Mouse (Mus musculus) liver, embryonic 13.5 days (tissue): ENCODE data around the gene Tmod4. TPM values are rescaled to one million over a fixed set of nuclear protein-coding genes. Genes with fewer than 3 reads are reported as not detected.
"Not testable (repeated sequence)": the region's sequence is repeated elsewhere in the genome, so short reads cannot be mapped to it uniquely, and the experiment has no call there.

Source experiments
- ATAC-seq: fragments of 200-750 bp; cut with Nextera tagmentation; 2 replicates; pipeline ENCODE4 v1.8.0; 2017; ENCODE audit warnings: low read depth, mild to moderate bottlenecking, moderate number of reproducible peaks, moderate library complexity
- DNase-seq: peaks from one replicate; pipeline ENCODE4 v3.0.0; 2022
- H3K27ac ChIP-seq: fragments of 300-500 bp; sonication (generic); 2 replicates; pipeline ENCODE4 v1.5.1; 2015; ENCODE audit warnings: moderate library complexity, mild to moderate bottlenecking, inconsistent platforms
- H3K27me3 ChIP-seq: fragments of 300-500 bp; sonication (generic); 2 replicates; pipeline ENCODE4 v1.6.1; 2015; ENCODE audit warnings: mild to moderate bottlenecking, inconsistent platforms
- H3K36me3 ChIP-seq: fragments of 300-500 bp; sonication (generic); 2 replicates; pipeline ENCODE4 v1.6.1; 2015; ENCODE audit warnings: mild to moderate bottlenecking, inconsistent platforms
- H3K4me1 ChIP-seq: fragments of 300-500 bp; sonication (generic); replicated peaks from 2 replicates; pipeline ENCODE4 v1.6.1; 2015; ENCODE audit warnings: inconsistent platforms
- H3K4me2 ChIP-seq: fragments of 300-500 bp; sonication (generic); 2 replicates; pipeline ENCODE4 v1.6.1; 2015; ENCODE audit warnings: inconsistent platforms, mild to moderate bottlenecking, moderate library complexity
- H3K4me3 ChIP-seq: fragments of 300-500 bp; sonication (generic); replicated peaks from 2 replicates; pipeline ENCODE4 v1.5.1; 2015; ENCODE audit warnings: mild to moderate bottlenecking, inconsistent platforms
- H3K9ac ChIP-seq: fragments of 300-500 bp; sonication (generic); 2 replicates; pipeline ENCODE4 v1.6.1; 2015; ENCODE audit warnings: mild to moderate bottlenecking, inconsistent platforms
- H3K9me3 ChIP-seq: fragments of 300-500 bp; sonication (generic); replicated peaks from 2 replicates; pipeline ENCODE4 v1.6.1; 2016; ENCODE audit warnings: inconsistent platforms
- WGBS: fragments of 180-500 bp; shearing (Covaris S2); methylation state at CpG from one replicate; pipeline ENCODE4 v1.1.7; 2015; ENCODE audit not compliant: insufficient replicate concordance; 5-methylcytosine and 5-hydroxymethylcytosine counted together
- polyA plus RNA-seq: library from polyadenylated mRNA; unstranded; fragments of >200 nt; fragmentation: Nextera tagmentation; extraction: Ambion mirVana; gene quantifications from 2 replicates; pipeline ENCODE4 v1.2.1, GENCODE M21; 2015

The Tmod4 gene
- polyA plus RNA-seq, 1 experiment from 2014 or later = 0.17 TPM

GRCm38 (mm10) chr3:95117751-95118150, 6.5 kb upstream of the Tmod4 start:
- ATAC-seq (no peak), DNase-seq (no peak)
- Histone ChIP-seq H3K36me3 (peaks cover 69% of the 10 kb centered on the region), H3K4me3 (no peak overlapping the region), H3K4me1 (peaks cover 8% of the 10 kb centered on the region; the same call in 1 of the 2 replicates), H3K27me3 (no peaks in the 10 kb centered on the region), H3K4me2 (no peak overlapping the region), H3K9ac (no peak overlapping the region), H3K27ac (no peak overlapping the region), H3K9me3 (no peaks in the 10 kb centered on the region)
- 85% methylated on average over 2 of the region's 2 CpGs for WGBS

GRCm38 (mm10) chr3:95121580-95121979, 2.7 kb upstream of the Tmod4 start:
- WGBS = 51% methylated on average over 6 of the region's 6 CpGs
- Histone ChIP-seq H3K9me3 (no peaks in the 10 kb centered on the region), H3K4me3 (no peak overlapping the region), H3K27me3 (no peaks in the 10 kb centered on the region), H3K36me3 (peaks cover 54% of the 10 kb centered on the region), H3K9ac (no peak overlapping the region), H3K27ac (peak overlapping the region; percentile 56; the same call in 1 of the 2 replicates), H3K4me2 (no peak overlapping the region), H3K4me1 (0 out of 2 replicates have a peak, but pooled peaks cover 5% of the 10 kb centered on the region)
- ATAC-seq (no peak), DNase-seq (no peak)

- H3K36me3 ChIP-seq = peaks cover 42% of the 10 kb centered on the region
- H3K4me3 ChIP-seq = no peak overlapping the region
- DNase-seq (no peak), ATAC-seq (no peak)
- H3K9ac ChIP-seq = no peak overlapping the region
- no peak overlapping the region for H3K4me2 ChIP-seq
- WGBS = 54% methylated on average over 5 of the region's 5 CpGs
- H3K27me3 ChIP-seq = no peaks in the 10 kb centered on the region
- 0 out of 2 replicates have a peak, but pooled peaks cover 5% of the 10 kb centered on the region for H3K4me1 ChIP-seq
- no peaks in the 10 kb centered on the region for H3K9me3 ChIP-seq
- no peak overlapping the region for H3K27ac ChIP-seq
These were observed 696 bp downstream of the Tmod4 start for GRCm38 (mm10) chr3:95124972-95125371.

DNA sequence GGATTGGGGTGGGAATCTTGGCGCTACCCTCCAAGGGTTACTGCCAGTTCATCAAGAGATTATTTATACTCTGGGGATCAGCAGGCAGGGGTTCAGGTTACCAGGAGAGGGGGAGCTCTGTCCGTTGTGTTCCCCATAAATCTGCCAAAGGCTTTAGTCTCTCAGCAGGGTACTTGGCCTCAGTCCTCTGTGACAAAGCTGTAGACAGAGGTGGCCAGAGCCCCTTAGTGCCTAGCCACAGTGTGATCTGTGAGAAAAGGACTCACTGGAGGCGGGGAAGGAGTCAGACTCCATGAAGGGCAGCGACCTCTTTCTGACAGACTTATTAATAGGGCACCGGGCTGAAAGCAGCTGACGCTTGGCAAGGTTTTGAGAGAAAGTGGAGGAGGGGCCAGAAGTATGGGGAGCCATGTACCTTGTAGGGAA, 5.0 kb downstream of the Tmod4 start:
- no peak overlapping the region for H3K9ac ChIP-seq
- DNase-seq = no peak
- 74% methylated on average over 6 of the region's 6 CpGs for WGBS
- H3K4me1 ChIP-seq = peaks cover 13% of the 10 kb centered on the region
- peaks cover 19% of the 10 kb centered on the region for H3K36me3 ChIP-seq
- no peak overlapping the region for H3K4me2 ChIP-seq
- no peaks in the 10 kb centered on the region for H3K9me3 ChIP-seq
- H3K4me3 ChIP-seq = no peak overlapping the region
- no peak for ATAC-seq
- no peaks in the 10 kb centered on the region for H3K27me3 ChIP-seq
- H3K27ac ChIP-seq = no peak overlapping the region

- H3K36me3 ChIP-seq = peaks cover 19% of the 10 kb centered on the region
- H3K4me3 ChIP-seq = no peak overlapping the region
- no peaks in the 10 kb centered on the region for H3K27me3 ChIP-seq
- no peak overlapping the region for H3K9ac ChIP-seq
- H3K4me2 ChIP-seq = no peak overlapping the region
- no peak for DNase-seq
- ATAC-seq = no peak
- WGBS = 85% methylated on average over 5 of the region's 5 CpGs
- peaks cover 12% of the 10 kb centered on the region for H3K4me1 ChIP-seq
- H3K27ac ChIP-seq = no peak overlapping the region
- no peaks in the 10 kb centered on the region for H3K9me3 ChIP-seq
These were observed 5.8 kb downstream of the Tmod4 start for GRCm38 (mm10) chr3:95130081-95130480.

DNA sequence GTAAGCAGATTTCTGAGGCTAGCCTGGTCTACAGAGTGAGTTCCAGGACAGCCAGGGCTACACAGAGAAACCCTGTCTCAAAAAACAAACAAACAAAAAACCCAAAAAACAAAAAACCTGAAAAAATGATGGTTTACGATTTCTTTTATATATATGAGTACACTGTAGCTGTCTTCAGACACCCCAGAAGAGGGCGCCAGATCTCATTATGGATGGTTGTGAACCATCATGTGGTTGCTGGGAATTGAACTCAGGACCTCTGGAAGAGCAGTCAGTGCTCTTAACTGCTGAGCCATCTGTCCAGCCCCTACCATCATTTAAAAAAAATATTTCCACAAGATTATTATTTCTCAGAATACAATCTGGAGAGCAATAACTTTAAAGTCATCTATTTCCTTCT, 8.1 kb downstream of the Tmod4 start:
- not testable (repeated sequence) for H3K9ac ChIP-seq, H3K4me2 ChIP-seq, H3K27ac ChIP-seq, H3K27me3 ChIP-seq, DNase-seq, H3K9me3 ChIP-seq, ATAC-seq
- H3K4me3 ChIP-seq = peak overlapping the region; percentile 81
- WGBS = 81% methylated on average over 2 of the region's 2 CpGs
- H3K36me3 ChIP-seq = peaks cover 19% of the 10 kb centered on the region
- H3K4me1 ChIP-seq = peaks cover 30% of the 10 kb centered on the region

GRCm38 (mm10) chr3:95133176-95133575, 8.9 kb downstream of the Tmod4 start:
- Histone ChIP-seq H3K4me3 (peak overlapping the region; percentile 81), H3K27ac (peak overlapping the region; percentile 83), H3K36me3 (peaks cover 23% of the 10 kb centered on the region), H3K9ac (peak overlapping the region; percentile 85), H3K4me2 (peak overlapping the region; percentile 89), H3K9me3 (no peaks in the 10 kb centered on the region), H3K27me3 (no peaks in the 10 kb centered on the region), H3K4me1 (peaks cover 30% of the 10 kb centered on the region)
- no peak for DNase-seq
- 46% methylated on average over 11 of the region's 11 CpGs for WGBS
- ATAC-seq = peak; percentile 2; the same call in 1 of the 2 replicates

DNA sequence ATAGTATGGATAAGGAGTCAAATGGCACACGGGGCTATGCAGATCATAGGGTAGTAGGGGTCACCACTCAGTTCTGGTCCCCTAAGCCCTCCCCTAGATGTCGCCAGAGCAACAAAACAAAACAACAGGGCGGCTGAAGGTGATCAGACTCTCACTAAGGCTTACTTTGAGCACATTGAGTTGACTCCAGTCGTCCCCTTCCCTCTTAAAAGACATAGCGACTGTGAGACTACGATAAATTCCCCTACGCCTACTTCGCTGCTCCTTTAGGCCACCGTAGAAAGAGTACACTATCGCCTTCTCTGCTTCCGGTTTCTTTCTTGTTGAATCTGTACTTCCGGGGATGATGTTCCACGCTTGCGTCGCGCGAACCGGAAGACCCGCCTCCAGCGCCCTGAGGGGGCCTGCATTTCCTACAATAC, 9.4 kb downstream of the Tmod4 start, which contains the start of the genes Scnm1 and Lysmd1:
TSS of gene Scnm1 (minus strand) at position 332 of the 422 bp plus-strand sequence.
TSS of gene Lysmd1 (plus strand) at position 409 of the 422 bp plus-strand sequence.
- WGBS = under 1% methylated on average over 20 of the region's 20 CpGs
- H3K36me3 ChIP-seq = peaks cover 24% of the 10 kb centered on the region
- peak within 1 kb of the TSS; percentile 81 for H3K4me3 ChIP-seq
- peaks cover 30% of the 10 kb centered on the region for H3K4me1 ChIP-seq
- peak within 1 kb of the TSS; percentile 89 for H3K4me2 ChIP-seq
- DNase-seq = peak; percentile 90
- H3K27ac ChIP-seq = peak within 1 kb of the TSS; percentile 83
- peak within 1 kb of the TSS; percentile 85 for H3K9ac ChIP-seq
- no peaks in the 10 kb centered on the region for H3K27me3 ChIP-seq
- no peaks in the 10 kb centered on the region for H3K9me3 ChIP-seq
- ATAC-seq = peak; percentile 92

DNA sequence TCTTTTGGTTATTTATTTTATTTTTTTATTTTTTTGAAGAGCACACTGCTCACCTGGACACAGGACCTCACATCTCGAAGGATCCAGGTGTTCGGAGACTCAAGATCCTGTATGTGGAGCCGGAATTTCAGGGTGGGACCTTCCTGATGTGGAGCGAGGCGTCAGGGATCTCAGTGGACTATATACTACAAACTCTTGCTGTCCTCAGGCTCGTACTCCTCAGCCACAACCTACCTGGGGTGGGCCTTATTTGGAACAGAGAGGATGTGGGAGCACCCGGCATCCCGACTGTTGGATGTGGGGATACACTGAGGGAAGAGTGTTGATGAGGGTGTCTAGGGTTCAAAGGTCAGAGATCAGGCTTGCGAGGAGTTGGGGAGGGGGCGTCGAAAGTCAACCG, 9.9 kb downstream of the Tmod4 start:
- H3K27ac ChIP-seq, H3K9ac ChIP-seq, H3K27me3 ChIP-seq, DNase-seq, H3K4me2 ChIP-seq, H3K9me3 ChIP-seq: not testable (repeated sequence)
- WGBS = no CpG with 5 or more reads among the region's 12 CpGs
- peak; percentile 62 for ATAC-seq
- Histone ChIP-seq H3K4me1 (peaks cover 30% of the 10 kb centered on the region), H3K36me3 (peaks cover 20% of the 10 kb centered on the region), H3K4me3 (peak overlapping the region; percentile 81; the same call in 1 of the 2 replicates)

DNA sequence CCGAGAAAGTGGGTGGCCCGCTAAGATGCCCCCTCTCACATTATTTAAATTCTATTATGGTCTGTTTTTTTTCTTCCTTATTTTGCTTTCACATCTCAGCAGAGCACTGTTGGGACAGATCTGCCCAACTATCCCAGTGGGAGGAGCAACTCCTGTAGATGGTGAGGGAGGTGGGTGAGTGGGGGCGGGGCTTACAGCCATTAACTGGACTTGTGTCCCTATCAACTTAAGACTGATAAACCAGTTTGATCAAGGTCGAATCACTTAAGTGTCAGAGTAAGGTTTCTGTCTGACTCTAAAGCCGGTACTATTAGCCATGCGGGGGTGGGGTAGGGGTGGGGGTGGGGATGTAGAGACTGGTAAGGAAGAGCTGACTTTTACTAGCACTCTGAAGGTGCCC, 10.7 kb downstream of the Tmod4 start:
- no peaks in the 10 kb centered on the region for H3K9me3 ChIP-seq
- peak overlapping the region; percentile 67 for H3K9ac ChIP-seq
- H3K27me3 ChIP-seq = no peaks in the 10 kb centered on the region
- ATAC-seq = peak; percentile 37
- peak; percentile 58 for DNase-seq
- H3K4me2 ChIP-seq = peak overlapping the region; percentile 78
- H3K4me3 ChIP-seq = peak overlapping the region; percentile 61
- peak overlapping the region; percentile 61 for H3K27ac ChIP-seq
- peaks cover 16% of the 10 kb centered on the region for H3K36me3 ChIP-seq
- WGBS = 5% methylated on average over 6 of the region's 6 CpGs
- H3K4me1 ChIP-seq = peaks cover 36% of the 10 kb centered on the region

DNA sequence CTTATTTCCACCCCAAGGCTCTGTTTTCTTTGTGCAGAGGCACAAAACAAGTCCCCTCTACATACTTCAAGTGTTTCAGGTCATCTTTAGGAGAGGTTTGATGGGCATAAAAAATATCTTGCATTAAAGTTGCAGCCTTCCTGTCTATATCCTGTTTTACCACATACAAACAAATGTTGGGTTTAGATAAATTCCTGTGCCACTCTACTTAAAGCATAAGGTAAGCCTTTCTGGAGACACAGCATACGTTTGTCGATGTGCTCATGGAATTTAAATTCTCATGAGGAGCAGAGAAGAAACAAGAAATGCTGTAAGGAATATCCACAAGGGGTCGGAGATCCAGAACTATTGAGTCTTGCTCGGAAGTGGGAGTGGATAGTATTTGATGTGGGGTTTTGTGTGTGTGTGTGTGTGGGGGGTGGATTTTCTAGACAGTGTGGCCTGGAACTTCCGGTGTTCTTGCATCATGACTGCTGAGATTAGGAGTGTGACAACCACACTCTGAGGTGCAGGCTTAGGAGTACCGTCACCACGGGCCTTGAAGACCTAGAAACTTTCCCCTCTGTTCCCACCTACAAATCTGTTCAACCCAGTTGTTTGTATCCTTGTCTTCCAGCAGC, 11.3 kb downstream of the Tmod4 start:
- Histone ChIP-seq H3K9me3 (no peaks in the 10 kb centered on the region), H3K4me3 (peak overlapping the region; percentile 61), H3K4me1 (peaks cover 41% of the 10 kb centered on the region), H3K9ac (peak overlapping the region; percentile 67), H3K4me2 (peak overlapping the region; percentile 78), H3K36me3 (peaks cover 20% of the 10 kb centered on the region), H3K27me3 (no peaks in the 10 kb centered on the region), H3K27ac (peak overlapping the region; percentile 61)
- DNase-seq = no peak
- ATAC-seq = no peak
- 33% methylated on average over 7 of the region's 7 CpGs for WGBS

DNA sequence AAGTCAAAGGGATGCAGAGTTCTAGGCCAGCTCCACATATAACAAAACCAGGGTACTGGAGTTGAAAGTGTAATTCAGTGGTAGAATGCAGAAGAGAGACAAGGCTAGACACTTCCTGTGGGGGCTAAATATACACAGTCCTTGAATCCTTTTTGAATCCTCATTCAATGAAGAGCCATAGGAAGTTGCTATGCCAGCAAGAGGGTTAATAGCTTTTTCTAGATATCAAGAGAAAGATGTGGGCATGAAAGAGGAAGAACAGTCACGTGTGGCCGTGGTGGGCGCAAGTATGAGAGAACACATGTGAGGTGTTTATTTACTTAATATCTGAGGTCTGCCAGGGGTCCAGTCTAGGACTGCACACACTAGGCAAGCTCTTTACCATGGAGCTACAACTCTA, 12.1 kb downstream of the Tmod4 start:
- WGBS = 54% methylated on average over 3 of the region's 3 CpGs
- Histone ChIP-seq H3K4me3 (no peak overlapping the region), H3K9me3 (no peaks in the 10 kb centered on the region), H3K27me3 (no peaks in the 10 kb centered on the region), H3K9ac (no peak overlapping the region), H3K4me1 (peaks cover 43% of the 10 kb centered on the region), H3K36me3 (peaks cover 23% of the 10 kb centered on the region), H3K27ac (peak overlapping the region; percentile 61), H3K4me2 (peak overlapping the region; percentile 78)
- no peak for ATAC-seq
- DNase-seq = no peak
